Mouse (Mus musculus) CH12.LX (cell line): ENCODE results near the gene Fam71b. TPM values are rescaled to one million over a fixed set of nuclear protein-coding genes. Genes with fewer than 3 reads are reported as not detected.

Experiments
- DNase-seq: peaks from one replicate; pipeline ENCODE4 v3.0.0-alpha.2; 2013; ENCODE audit errors: extremely low read depth
- H3K27ac ChIP-seq: 2 replicates; pipeline ENCODE4 v1.5.1; 2012; ENCODE audit warnings: low read depth, mild to moderate bottlenecking, control low read depth, moderate library complexity; ENCODE audit not compliant: insufficient read depth
- H3K27me3 ChIP-seq: replicated peaks from 2 replicates; pipeline ENCODE3; 2012; ENCODE audit warnings: inconsistent platforms
- H3K36me3 ChIP-seq, 2 experiments: replicated peaks in 1 of 2; 2 replicates each; pipeline versions ENCODE3 to v1.6.1; 2012; ENCODE audit warnings: inconsistent platforms in 1 of 2, low read length in 1 of 2, mild to moderate bottlenecking in 1 of 2, mixed read lengths in 1 of 2, moderate library complexity in 1 of 2; ENCODE audit not compliant: control insufficient read depth in 1 of 2, insufficient read depth in 1 of 2
- H3K4me1 ChIP-seq, 2 experiments: 2 replicates each; pipeline ENCODE4 v1.6.1; 2012; ENCODE audit warnings: inconsistent platforms in 1 of 2, moderate library complexity in 1 of 2; ENCODE audit not compliant: insufficient read depth in 2 of 2, control insufficient read depth in 1 of 2
- H3K4me2 ChIP-seq: 2 replicates; pipeline ENCODE4 v1.6.1; 2012; ENCODE audit warnings: low read depth, mild to moderate bottlenecking, control low read depth; ENCODE audit not compliant: poor library complexity, insufficient read depth, severe bottlenecking
- H3K4me3 ChIP-seq, 3 experiments: fragments of 150-350 bp in 1 of 3; sonication (generic) in 1 of 3; replicated peaks in 1 of 3; 2 replicates each; pipeline versions ENCODE3 to v1.5.1; 2011 to 2012; ENCODE audit warnings: low read depth in 2 of 3, low read length in 2 of 3, mild to moderate bottlenecking in 2 of 3, moderate library complexity in 2 of 3, control low read depth in 1 of 3, improper control_type of control experiment in 1 of 3, inconsistent platforms in 1 of 3, mixed read lengths in 1 of 3; ENCODE audit not compliant: poor library complexity in 1 of 3
- H3K79me2 ChIP-seq: replicated peaks from 2 replicates; pipeline ENCODE4 v1.6.1; 2012; ENCODE audit warnings: mild to moderate bottlenecking, moderate library complexity; ENCODE audit not compliant: control insufficient read depth, poor library complexity, insufficient read depth, severe bottlenecking; ENCODE audit errors: extremely low read depth
- H3K9ac ChIP-seq: 2 replicates; pipeline ENCODE4 v1.6.1; 2012; ENCODE audit warnings: low read depth, mild to moderate bottlenecking, control low read depth, moderate library complexity; ENCODE audit not compliant: insufficient read depth
- H3K9me3 ChIP-seq: replicated peaks from 2 replicates; pipeline ENCODE3; 2012; ENCODE audit warnings: low read length, inconsistent platforms, mixed read lengths
- BHLHE40 ChIP-seq: IDR thresholded peaks from 2 replicates; pipeline ENCODE4 v1.6.1; 2011; ENCODE audit warnings: mild to moderate bottlenecking, low read depth, low read length, improper control_type of control experiment
- CHD1 ChIP-seq: IDR thresholded peaks from 2 replicates; pipeline ENCODE4 v1.6.1; 2012; ENCODE audit warnings: low read depth, low read length, improper control_type of control experiment, inconsistent platforms
- CHD2 ChIP-seq: IDR thresholded peaks from 2 replicates; pipeline ENCODE4 v1.6.1; 2011; ENCODE audit warnings: low read length, improper control_type of control experiment
- CTCF ChIP-seq, 2 experiments: IDR thresholded peaks in 1 of 2; conservative IDR thresholded peaks in 1 of 2; 2 replicates each; pipeline ENCODE4 v1.5.1; 2011 to 2012; ENCODE audit warnings: low read depth in 2 of 2, low read length in 2 of 2, improper control_type of control experiment in 1 of 2, inconsistent platforms in 1 of 2, mild to moderate bottlenecking in 1 of 2, moderate library complexity in 1 of 2
- E2F4 ChIP-seq: IDR thresholded peaks from 2 replicates; pipeline ENCODE4 v1.6.1; 2011; ENCODE audit warnings: low read depth, low read length, improper control_type of control experiment; ENCODE audit not compliant: insufficient replicate concordance
- ELF1 ChIP-seq: IDR thresholded peaks from 2 replicates; pipeline ENCODE4 v1.6.1; 2014; ENCODE audit warnings: low read depth, mild to moderate bottlenecking, inconsistent platforms, low read length, improper control_type of control experiment
- ETS1 ChIP-seq: conservative IDR thresholded peaks from 2 replicates; pipeline ENCODE4 v1.6.1; 2012; ENCODE audit warnings: low read depth, mild to moderate bottlenecking, inconsistent platforms, low read length, improper control_type of control experiment, moderate library complexity
- GABPA ChIP-seq: IDR thresholded peaks from 2 replicates; pipeline ENCODE4 v1.6.1; 2012; ENCODE audit warnings: low read depth, low read length, improper control_type of control experiment, inconsistent platforms; ENCODE audit not compliant: insufficient replicate concordance
- HCFC1 ChIP-seq: IDR thresholded peaks from 2 replicates; pipeline ENCODE4 v1.6.1; 2012; ENCODE audit warnings: low read depth, mild to moderate bottlenecking, inconsistent platforms, low read length, improper control_type of control experiment
- IRF4 ChIP-seq: IDR thresholded peaks from 2 replicates; pipeline ENCODE4 v1.6.1; 2014; ENCODE audit warnings: low read depth, mild to moderate bottlenecking, inconsistent platforms, low read length, improper control_type of control experiment
- JUN ChIP-seq: IDR thresholded peaks from 2 replicates; pipeline ENCODE4 v1.6.1; 2011; ENCODE audit warnings: low read depth, mild to moderate bottlenecking, low read length, improper control_type of control experiment, moderate library complexity; ENCODE audit not compliant: insufficient read depth
- KAT2A ChIP-seq: IDR thresholded peaks from 2 replicates; pipeline ENCODE4 v1.6.1; 2012; ENCODE audit warnings: low read length, improper control_type of control experiment, inconsistent platforms; ENCODE audit not compliant: insufficient replicate concordance
- MAFK ChIP-seq: IDR thresholded peaks from 2 replicates; pipeline ENCODE4 v1.6.1; 2011; ENCODE audit warnings: low read length, improper control_type of control experiment; ENCODE audit not compliant: insufficient replicate concordance
- MAX ChIP-seq: IDR thresholded peaks from 2 replicates; pipeline ENCODE4 v1.6.1; 2011; ENCODE audit warnings: low read length, improper control_type of control experiment
- MAZ ChIP-seq: IDR thresholded peaks from 2 replicates; pipeline ENCODE4 v1.6.1; 2012; ENCODE audit warnings: low read depth, mild to moderate bottlenecking, inconsistent platforms, low read length, improper control_type of control experiment, moderate library complexity
- MEF2A ChIP-seq: IDR thresholded peaks from 2 replicates; pipeline ENCODE4 v1.6.1; 2014; ENCODE audit warnings: low read depth, mild to moderate bottlenecking, inconsistent platforms, low read length, improper control_type of control experiment, borderline replicate concordance
- MXI1 ChIP-seq: IDR thresholded peaks from 2 replicates; pipeline ENCODE4 v1.6.1; 2011; ENCODE audit warnings: mild to moderate bottlenecking, low read depth, low read length, improper control_type of control experiment
- MYC ChIP-seq: IDR thresholded peaks from 2 replicates; pipeline ENCODE4 v1.6.1; 2011; ENCODE audit warnings: low read depth, mild to moderate bottlenecking, improper control_type of control experiment, low read length
- NELFE ChIP-seq: IDR thresholded peaks from 2 replicates; pipeline ENCODE4 v1.6.1; 2011; ENCODE audit warnings: low read depth, low read length, improper control_type of control experiment
- NRF1 ChIP-seq: IDR thresholded peaks from 2 replicates; pipeline ENCODE4 v1.6.1; 2014; ENCODE audit warnings: low read depth, mild to moderate bottlenecking, inconsistent platforms, low read length, improper control_type of control experiment, moderate library complexity
- PAX5 ChIP-seq: IDR thresholded peaks from 2 replicates; pipeline ENCODE4 v1.6.1; 2012; ENCODE audit warnings: low read length, inconsistent platforms, mixed read lengths
- POLR2A ChIP-seq: IDR thresholded peaks from 2 replicates; pipeline ENCODE4 v1.6.1; 2011; ENCODE audit warnings: low read depth, mild to moderate bottlenecking, improper control_type of control experiment, low read length
- POLR2AphosphoS2 ChIP-seq: IDR thresholded peaks from 2 replicates; pipeline ENCODE4 v1.6.1; 2011; ENCODE audit warnings: low read depth, low read length, improper control_type of control experiment
- RCOR1 ChIP-seq: conservative IDR thresholded peaks from 2 replicates; pipeline ENCODE4 v1.6.1; 2012; ENCODE audit warnings: low read depth, mild to moderate bottlenecking, inconsistent platforms, low read length, improper control_type of control experiment
- SIN3A ChIP-seq: IDR thresholded peaks from 2 replicates; pipeline ENCODE4 v1.6.1; 2012; ENCODE audit warnings: low read length, improper control_type of control experiment, inconsistent platforms
- SMC3 ChIP-seq: IDR thresholded peaks from 2 replicates; pipeline ENCODE4 v1.6.1; 2011; ENCODE audit warnings: low read depth, low read length, improper control_type of control experiment
- TBP ChIP-seq: conservative IDR thresholded peaks from 2 replicates; pipeline ENCODE4 v1.6.1; 2011; ENCODE audit warnings: low read depth, low read length, improper control_type of control experiment
- TCF12 ChIP-seq: IDR thresholded peaks from 2 replicates; pipeline ENCODE4 v1.6.1; 2014; ENCODE audit warnings: low read depth, mild to moderate bottlenecking, inconsistent platforms, low read length, improper control_type of control experiment
- UBTF ChIP-seq: IDR thresholded peaks from 2 replicates; pipeline ENCODE4 v1.6.1; 2012; ENCODE audit warnings: low read depth, mild to moderate bottlenecking, inconsistent platforms, low read length, improper control_type of control experiment, moderate library complexity
- USF2 ChIP-seq: conservative IDR thresholded peaks from 2 replicates; pipeline ENCODE4 v1.6.1; 2011; ENCODE audit warnings: low read depth, low read length, improper control_type of control experiment
- ZC3H11A ChIP-seq: IDR thresholded peaks from 2 replicates; pipeline ENCODE4 v1.6.1; 2012; ENCODE audit warnings: low read depth, mild to moderate bottlenecking, inconsistent platforms, low read length, improper control_type of control experiment
- ZMIZ1 ChIP-seq: IDR thresholded peaks from 2 replicates; pipeline ENCODE4 v1.6.1; 2012; ENCODE audit warnings: low read depth, mild to moderate bottlenecking, inconsistent platforms, low read length, improper control_type of control experiment
- ZNF384 ChIP-seq: IDR thresholded peaks from 2 replicates; pipeline ENCODE4 v1.6.1; 2012; ENCODE audit warnings: low read depth, low read length, improper control_type of control experiment, inconsistent platforms
- dilution Hi-C: fragments of 300-500 bp; cut with MboI; formaldehyde crosslinking; loops from 2 replicates; pipeline ENCODE4 v1.14.3; 2020; ENCODE audit warnings: low sequenced_read_pairs; ENCODE audit not compliant: extremely low pct_unique_long_range_greater_than_20kb, extremely low pct_ligation_motif_present
- in situ Hi-C: fragments of 300-500 bp; cut with MboI; formaldehyde crosslinking; loops from 3 replicates; pipeline ENCODE4 v1.14.3; 2019; ENCODE audit warnings: low sequenced_read_pairs, low pct_ligation_motif_present, low pct_unique_long_range_greater_than_20kb, mixed read lengths
- polyA plus RNA-seq: library from polyadenylated mRNA; unstranded; fragments of >175 nt; gene quantifications from 2 replicates; pipeline ENCODE4 v1.2.1, GENCODE M21; 2012; ENCODE audit warnings: low read depth; ENCODE audit not compliant: insufficient read length
- total RNA-seq, 2 experiments: library from RNA; depleted of rRNA; stranded (reverse); fragments of 300-350 nt in 1 of 2; fragments of >200 nt in 1 of 2; gene quantifications; 2 replicates each; pipeline ENCODE4 v1.2.3; 2012 to 2014

Gene Fam71b
- total RNA-seq (2012; rRNA removed) (2.6 and 2.7 TPM in 2 replicates), total RNA-seq (2014; rRNA removed) (0.46 TPM in 1 of 2 replicates, not detected in the other), polyA plus RNA-seq (2.4 and 2.6 TPM in 2 replicates)

DNA sequence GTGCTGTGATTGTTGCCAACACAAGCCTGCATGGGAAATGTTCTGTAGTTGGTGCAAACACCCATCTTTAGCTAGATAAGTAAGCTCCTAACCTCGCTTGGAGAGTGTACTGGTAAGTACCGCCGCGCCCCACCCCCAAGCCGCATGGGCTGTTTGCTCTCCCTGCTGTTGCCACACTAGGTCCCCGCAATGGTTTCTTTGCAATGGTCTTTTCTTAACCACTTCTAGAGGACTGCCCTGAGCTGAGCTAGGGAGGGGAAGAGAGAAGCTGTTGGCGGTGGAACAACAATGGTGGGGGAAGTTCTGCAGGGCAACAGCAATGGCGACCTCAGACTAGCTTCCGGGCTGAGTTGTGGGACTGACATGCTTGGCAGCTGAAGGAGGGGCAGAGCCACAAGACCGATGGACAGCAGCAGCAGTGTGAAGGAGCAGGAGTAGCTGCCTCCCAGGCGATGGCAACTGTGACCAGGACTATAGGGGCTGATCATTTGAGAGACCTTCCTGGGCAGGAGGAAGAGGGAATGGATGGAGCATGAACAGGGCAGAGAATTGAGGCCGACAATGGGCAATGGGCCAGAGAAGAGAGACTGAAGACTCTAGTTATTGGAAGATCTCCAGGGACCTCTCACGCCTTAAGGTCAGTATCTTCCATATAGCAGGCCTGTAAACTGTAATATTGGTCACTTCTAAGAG, at the start of gene Fam71b:
Gene Fam71b, plus strand, starts transcription at position 393 of the 693 bp plus-strand sequence.
- DNase-seq = no peak
- Histone ChIP-seq H3K27me3 (no peaks in the 10 kb centered on the region), H3K4me3 (peak within 1 kb of the TSS in 2 of 3 experiments; percentile 10 to 49), H3K4me2 (peak within 1 kb of the TSS; percentile 9; the same call in 1 of the 2 replicates), H3K9me3 (no peaks in the 10 kb centered on the region), H3K9ac (peak within 1 kb of the TSS; percentile 53), H3K36me3 (no peaks in the 10 kb centered on the region), H3K79me2 (no peaks in the 10 kb centered on the region), H3K4me1 (peaks cover 39 to 77% of the 10 kb centered on the region in 2 experiments), H3K27ac (peak within 1 kb of the TSS; percentile 79)
- in situ Hi-C loops = no loop called here
- TF ChIP-seq CHD2 (peak; percentile 70), E2F4 (no peak), NELFE (peak; percentile 54; the same call in 1 of the 2 replicates), TCF12 (no peak; the same call in 1 of the 2 replicates), GABPA (no peak), IRF4 (no peak; the same call in 1 of the 2 replicates), NRF1 (peak; percentile 38), TBP (no peak), PAX5 (no peak), RCOR1 (peak; percentile 29; the same call in 1 of the 2 replicates), HCFC1 (0 out of 2 replicates have a peak, but pooled peaks have one; percentile 24), BHLHE40 (peak; percentile 7; the same call in 1 of the 2 replicates), ETS1 (no peak), ZMIZ1 (0 out of 2 replicates have a peak, but pooled peaks have one; percentile 17), KAT2A (no peak), SIN3A (peak; percentile 59), ZC3H11A (no peak), MAZ (0 out of 2 replicates have a peak, but pooled peaks have one; percentile 33), UBTF (peak; percentile 80), POLR2A (peak; percentile 30; the same call in 1 of the 2 replicates), CTCF (conservative IDR thresholded peaks at IDR 0.05 in 1 of 2, IDR thresholded peaks at IDR 0.05 in 1 of 2; ENCODE audit: low read depth in 2 of 2, low read length in 2 of 2) (no peak), JUN (no peak), MYC (no peak), ELF1 (0 out of 2 replicates have a peak, but pooled peaks have one; percentile 34), POLR2AphosphoS2 (no peak), ZNF384 (no peak), CHD1 (no peak; the same call in 1 of the 2 replicates), MAFK (0 out of 2 replicates have a peak, but pooled peaks have one; percentile 26), USF2 (no peak), MEF2A (0 out of 2 replicates have a peak, but pooled peaks have one; percentile 38), SMC3 (peak; percentile 23; the same call in 1 of the 2 replicates), MAX (peak; percentile 20; the same call in 1 of the 2 replicates), MXI1 (peak; percentile 39; the same call in 1 of the 2 replicates)
- dilution Hi-C loops = no loop called here
